ENCODE assay signal across 16 mouse cellular contexts in the genomic region with DNA sequence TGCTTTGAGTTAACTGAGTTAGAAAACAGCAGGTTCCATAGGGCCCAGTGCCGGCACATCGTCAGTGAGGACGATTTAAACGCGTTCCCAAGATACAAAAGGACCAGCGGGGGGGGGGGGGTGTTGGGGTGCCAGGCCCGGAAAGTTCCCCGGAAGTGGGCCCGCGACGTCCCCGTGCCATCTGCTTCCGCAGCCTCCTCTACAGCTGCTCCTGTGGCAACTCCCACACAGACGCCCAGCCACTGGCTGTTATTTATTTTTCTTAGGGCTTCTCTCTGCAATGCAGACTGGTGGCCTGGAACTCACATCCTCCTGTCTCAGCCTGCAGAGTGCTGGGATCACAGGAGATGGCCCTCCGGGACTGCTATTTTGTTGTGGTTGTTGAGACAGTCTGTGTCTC. TPM values are rescaled to one million over a fixed set of nuclear protein-coding genes. Genes with fewer than 3 reads are reported as not detected.
DNase-seq lines count a peak whose midpoint lies in the region; ATAC-seq and TF ChIP-seq lines count a peak whose summit lies in the region.
"Had no signal": no experiment of that assay in that cellular context is flagged by ENCODE, and none has a peak within 500 bp of the region (broad histone marks: within the 10 kb centered on the region; RNA-seq: fewer than 3 reads in every experiment).

No protein-coding gene starts in this region.

- H3ac ChIP-seq in C2C12 (ENCODE audit: control insufficient read depth, insufficient read length, low read depth) = no peak overlapping the region

- TF ChIP-seq EP300 in heart, adult 2 months (IDR thresholded peaks at IDR 0.05; ENCODE audit: insufficient read depth, low read depth, low read length) = no peak

- peaks cover 18% of the 10 kb centered on the region for H3K79me2 ChIP-seq in C2C12 (ENCODE audit: control insufficient read depth, insufficient read depth)
- no peaks in the 10 kb centered on the region for H3K79me2 ChIP-seq in heart, adult 2 months (replicated peaks; ENCODE audit: control insufficient read depth, insufficient read depth, low read length)

- intact Hi-C loops in heart, adult 2 months (cut with DNase I) = no loop called here

- peaks cover 39% of the 10 kb centered on the region for H3K27me3 ChIP-seq in forebrain, embryonic 14.5 days (replicated peaks; ENCODE audit: control insufficient read depth, insufficient read depth, low read length)
- H3K27me3 ChIP-seq in forebrain, embryonic 13.5 days = peaks cover 74% of the 10 kb centered on the region
- H3K27me3 ChIP-seq in C2C12 (ENCODE audit: control insufficient read depth, insufficient read depth, insufficient read length) = no peaks in the 10 kb centered on the region
- H3K27me3 ChIP-seq in kidney, embryonic 16.5 days (ENCODE audit: insufficient read depth, low read length) = peaks cover 53% of the 10 kb centered on the region
- H3K27me3 ChIP-seq in heart, adult 2 months (ENCODE audit: control insufficient read depth, insufficient read depth, low read length) = no peaks in the 10 kb centered on the region

- no peak overlapping the region for H3K9ac ChIP-seq in forebrain, embryonic 14.5 days (ENCODE audit: low read length)
- H3K9ac ChIP-seq in forebrain, embryonic 13.5 days = no peak overlapping the region
- no peak overlapping the region for H3K9ac ChIP-seq in kidney, embryonic 16.5 days (replicated peaks; ENCODE audit: low read length)
- H3K9ac ChIP-seq in heart, adult 2 months (ENCODE audit: low read depth, low read length) = no peak overlapping the region
- H3K9ac ChIP-seq: limb, embryonic 13.5 days had no signal

- TF ChIP-seq CTCF in C2C12 (IDR thresholded peaks at IDR 0.05; ENCODE audit: control insufficient read depth, insufficient read depth, insufficient read length) = no peak
- TF ChIP-seq CTCF in heart, adult 2 months (IDR thresholded peaks at IDR 0.05) = no peak

- H3K4me3 ChIP-seq in forebrain, embryonic 14.5 days (ENCODE audit: low read depth, low read length) = no peak overlapping the region
- H3K4me3 ChIP-seq in forebrain, embryonic 13.5 days = no peak overlapping the region
- no peak overlapping the region for H3K4me3 ChIP-seq in C2C12 (ENCODE audit: insufficient read depth, poor library complexity, severe bottlenecking)
- H3K4me3 ChIP-seq in kidney, embryonic 16.5 days (ENCODE audit: low read length) = no peak overlapping the region
- H3K4me3 ChIP-seq in heart, adult 2 months = no peak overlapping the region
- H3K4me3 ChIP-seq: limb, embryonic 13.5 days had no signal

- TF ChIP-seq POLR2A in heart, adult 2 months (IDR thresholded peaks at IDR 0.05; ENCODE audit: insufficient read depth, low read depth, low read length) = no peak

- no peak overlapping the region for H3K27ac ChIP-seq in forebrain, embryonic 14.5 days (ENCODE audit: low read depth, low read length)
- no peak overlapping the region for H3K27ac ChIP-seq in forebrain, embryonic 13.5 days
- H3K27ac ChIP-seq in kidney, embryonic 16.5 days (ENCODE audit: low read length) = no peak overlapping the region
- no peak overlapping the region for H3K27ac ChIP-seq in heart, adult 2 months
- H3K27ac ChIP-seq: kidney, postnatal 0 days; limb, embryonic 13.5 days had no signal

- H3K4me1 ChIP-seq in forebrain, embryonic 14.5 days (ENCODE audit: control insufficient read depth, insufficient read depth, low read length) = peaks cover 22% of the 10 kb centered on the region
- H3K4me1 ChIP-seq in forebrain, embryonic 13.5 days = peaks cover 37% of the 10 kb centered on the region
- peaks cover 29% of the 10 kb centered on the region for H3K4me1 ChIP-seq in kidney, embryonic 16.5 days (ENCODE audit: insufficient read depth, low read length)
- peaks cover 3% of the 10 kb centered on the region; the same call in 1 of the 2 replicates for H3K4me1 ChIP-seq in heart, adult 2 months (ENCODE audit: control insufficient read depth, insufficient read depth, low read length)

- peak; percentile 5 for DNase-seq in forebrain, embryonic 14.5 days (ENCODE audit: low spot score)
- DNase-seq in layer of hippocampus, postnatal 25 days (ENCODE audit: extremely low spot score in 1 of 2, low spot score in 1 of 2) = peak; percentile 60 to 69
- peak; percentile 81 for DNase-seq in right cerebral cortex, postnatal 25 days
- no peak for DNase-seq in embryo, embryonic 11 days
- DNase-seq in heart, adult 2 months = no peak
- DNase-seq: adrenal gland, adult 8-10 months; cerebellum, adult 11-12 months had no signal

- no peaks in the 10 kb centered on the region for H3K79me3 ChIP-seq in C2C12 (ENCODE audit: low read depth)

- H3K36me3 ChIP-seq in forebrain, embryonic 14.5 days (ENCODE audit: control insufficient read depth, insufficient read depth, low read length) = no peaks in the 10 kb centered on the region
- H3K36me3 ChIP-seq in forebrain, embryonic 13.5 days (ENCODE audit: poor library complexity, severe bottlenecking) = no peaks in the 10 kb centered on the region
- H3K36me3 ChIP-seq in C2C12 (ENCODE audit: control insufficient read depth, insufficient read depth) = no peaks in the 10 kb centered on the region
- no peaks in the 10 kb centered on the region for H3K36me3 ChIP-seq in kidney, embryonic 16.5 days (ENCODE audit: insufficient read depth, low read length)
- H3K36me3 ChIP-seq in heart, adult 2 months (ENCODE audit: control insufficient read depth, insufficient read depth, low read length) = no peaks in the 10 kb centered on the region
- H3K36me3 ChIP-seq: limb, embryonic 13.5 days had no signal

- whole genome bisulfite sequencing in forebrain, embryonic 14.5 days = 33% methylated on average over 15 of the region's 15 CpGs
- WGBS in forebrain, embryonic 13.5 days = 34% methylated on average over 15 of the region's 15 CpGs
- 18% methylated on average over 15 of the region's 15 CpGs for WGBS in kidney, embryonic 16.5 days
- 26% methylated on average over 15 of the region's 15 CpGs for WGBS in heart, adult 2 months

- H3K4me2 ChIP-seq in forebrain, embryonic 14.5 days (ENCODE audit: low read length) = no peak overlapping the region
- H3K4me2 ChIP-seq in forebrain, embryonic 13.5 days = no peak overlapping the region
- H3K4me2 ChIP-seq in kidney, embryonic 16.5 days (replicated peaks; ENCODE audit: low read depth, low read length) = no peak overlapping the region
- H3K4me2 ChIP-seq: heart, embryonic 11.5 days; limb, embryonic 13.5 days had no signal

- H3K9me3 ChIP-seq in forebrain, embryonic 14.5 days (replicated peaks; ENCODE audit: control insufficient read depth, low read length) = no peaks in the 10 kb centered on the region
- H3K9me3 ChIP-seq in forebrain, embryonic 13.5 days (replicated peaks) = no peaks in the 10 kb centered on the region
- no peaks in the 10 kb centered on the region for H3K9me3 ChIP-seq in kidney, embryonic 16.5 days (ENCODE audit: low read length)
- H3K9me3 ChIP-seq: limb, embryonic 13.5 days had no signal

- ATAC-seq in forebrain, embryonic 14.5 days = no peak
- no peak for ATAC-seq in forebrain, embryonic 13.5 days
- no peak for ATAC-seq in kidney, embryonic 16.5 days (ENCODE audit: low FRiP score, low TSS enrichment)
- ATAC-seq: hindbrain, embryonic 16.5 days had no signal

TF ChIP-seq in C2C12, 6 proteins besides CTCF, POLR2A, EP300 and RAD21 (continues in another document):
- TF ChIP-seq CEBPB (IDR thresholded peaks at IDR 0.05; ENCODE audit: low read depth) = no peak

RNA-seq across cellular contexts. Expression of gene Mast3, which starts 3.7 kb away (rescaled TPM):
- 15.5 and 18.6 TPM in 2 replicates for polyA plus RNA-seq in forebrain, embryonic 14.5 days (2014; fragmentation: Nextera tagmentation; extraction: Ambion mirVana)
- polyA plus RNA-seq in forebrain, embryonic 13.5 days (2015; fragmentation: Nextera tagmentation; extraction: Ambion mirVana) = 15.8 and 16.0 TPM in 2 replicates
- 32.5 TPM for polyA plus RNA-seq in C2C12 (2012; fragmentation: generic; extraction: Trizol)
- 100 to 1,000 TPM; 411 to 437 TPM for total RNA-seq in layer of hippocampus, postnatal 25 days (2021)
- 16.2 and 16.3 TPM in 2 replicates for polyA plus RNA-seq in kidney, embryonic 16.5 days (2015; fragmentation: Nextera tagmentation; extraction: Ambion mirVana)
- 1 to 10 TPM; 6.0 to 7.4 TPM for total RNA-seq in heart, adult 2 months (2021)
- 12.7 and 13.9 TPM in 2 replicates for polyA plus RNA-seq in heart, adult 2 months (2012; rRNA removed)

RNA-seq across cellular contexts. Expression of gene Il12rb1, which starts 7.1 kb away (rescaled TPM):
- polyA plus RNA-seq in forebrain, embryonic 14.5 days (2014; fragmentation: Nextera tagmentation; extraction: Ambion mirVana) = 0.22 TPM in 1 of 2 replicates, not detected in the other
- polyA plus RNA-seq in forebrain, embryonic 13.5 days (2015; fragmentation: Nextera tagmentation; extraction: Ambion mirVana) = 0.09 TPM in 1 of 2 replicates, not detected in the other
- polyA plus RNA-seq in C2C12 (2012; fragmentation: generic; extraction: Trizol) = 29.3 TPM
- total RNA-seq in layer of hippocampus, postnatal 25 days (2021) = 1 to 10 TPM in 1 of 2 experiments, under 1 TPM in 1; 0.94 to 1.4 TPM
- 0.05 and 0.12 TPM in 2 replicates for polyA plus RNA-seq in kidney, embryonic 16.5 days (2015; fragmentation: Nextera tagmentation; extraction: Ambion mirVana)
- not detected for total RNA-seq in heart, adult 2 months (2021)
- 0.15 and 0.16 TPM in 2 replicates for polyA plus RNA-seq in heart, adult 2 months (2012; rRNA removed)
- total RNA-seq: midbrain, postnatal 0 days had no signal
- polyA plus RNA-seq: heart, embryonic 11.5 days; midbrain, postnatal 0 days; stomach, embryonic 14.5 days had no signal

RNA-seq across cellular contexts. Expression of gene Pik3r2, which starts 24.6 kb away (rescaled TPM):
- 57.9 and 84.9 TPM in 2 replicates for polyA plus RNA-seq in forebrain, embryonic 14.5 days (2014; fragmentation: Nextera tagmentation; extraction: Ambion mirVana)
- 84.3 and 84.6 TPM in 2 replicates for polyA plus RNA-seq in forebrain, embryonic 13.5 days (2015; fragmentation: Nextera tagmentation; extraction: Ambion mirVana)
- polyA plus RNA-seq in C2C12 (2012; fragmentation: generic; extraction: Trizol) = 71.7 TPM
- total RNA-seq in layer of hippocampus, postnatal 25 days (2021) = 100 to 1,000 TPM; 154 to 159 TPM
- 72.8 and 77.3 TPM in 2 replicates for polyA plus RNA-seq in kidney, embryonic 16.5 days (2015; fragmentation: Nextera tagmentation; extraction: Ambion mirVana)
- 10 to 100 TPM; 22.0 to 22.4 TPM for total RNA-seq in heart, adult 2 months (2021)
- 34.3 and 45.5 TPM in 2 replicates for polyA plus RNA-seq in heart, adult 2 months (2012; rRNA removed)

RNA-seq across cellular contexts. Expression of gene Arrdc2, which starts 38.4 kb away (rescaled TPM):
- 6.8 and 7.4 TPM in 2 replicates for polyA plus RNA-seq in forebrain, embryonic 14.5 days (2014; fragmentation: Nextera tagmentation; extraction: Ambion mirVana)
- polyA plus RNA-seq in forebrain, embryonic 13.5 days (2015; fragmentation: Nextera tagmentation; extraction: Ambion mirVana) = 5.6 and 5.7 TPM in 2 replicates
- 4.4 TPM for polyA plus RNA-seq in C2C12 (2012; fragmentation: generic; extraction: Trizol)
- 10 to 100 TPM; 15.0 to 18.7 TPM for total RNA-seq in layer of hippocampus, postnatal 25 days (2021)
- 6.7 and 7.0 TPM in 2 replicates for polyA plus RNA-seq in kidney, embryonic 16.5 days (2015; fragmentation: Nextera tagmentation; extraction: Ambion mirVana)
- 10 to 100 TPM in 1 of 2 experiments, 1 to 10 TPM in 1; 8.9 to 18.6 TPM for total RNA-seq in heart, adult 2 months (2021)
- polyA plus RNA-seq in heart, adult 2 months (2012; rRNA removed) = 15.2 and 36.2 TPM in 2 replicates

RNA-seq across cellular contexts. Expression of gene Mpv17l2, which starts 40.4 kb away (rescaled TPM):
- polyA plus RNA-seq in forebrain, embryonic 14.5 days (2014; fragmentation: Nextera tagmentation; extraction: Ambion mirVana) = 52.3 and 60.8 TPM in 2 replicates
- polyA plus RNA-seq in forebrain, embryonic 13.5 days (2015; fragmentation: Nextera tagmentation; extraction: Ambion mirVana) = 44.8 and 48.0 TPM in 2 replicates
- polyA plus RNA-seq in C2C12 (2012; fragmentation: generic; extraction: Trizol) = 86.8 TPM
- total RNA-seq in layer of hippocampus, postnatal 25 days (2021) = 10 to 100 TPM; 41.7 to 42.2 TPM
- 57.0 and 60.4 TPM in 2 replicates for polyA plus RNA-seq in kidney, embryonic 16.5 days (2015; fragmentation: Nextera tagmentation; extraction: Ambion mirVana)
- total RNA-seq in heart, adult 2 months (2021) = 10 to 100 TPM; 21.7 to 29.1 TPM
- 30.0 and 32.2 TPM in 2 replicates for polyA plus RNA-seq in heart, adult 2 months (2012; rRNA removed)

Comparison
In these comparisons a context has a peak if more than half of its experiments do, and no peak if none do; other contexts are left out.
1. DNase-seq: peak in forebrain, embryonic 14.5 days (single experiment), layer of hippocampus, postnatal 25 days (2 of 2) and right cerebral cortex, postnatal 25 days (single experiment); none in embryo, embryonic 11 days (single experiment) and heart, adult 2 months (0 of 2).
2. RNA of gene Il12rb1, which starts 7.1 kb away (polyA plus RNA-seq): 29.3 TPM in C2C12 (single experiment); 0.15 to 0.16 TPM in heart, adult 2 months, 0.09 TPM in forebrain, embryonic 13.5 days, 0.05 to 0.12 TPM in kidney, embryonic 16.5 days and 0.22 TPM in forebrain, embryonic 14.5 days; every median in the first group is over 10 times any median in the second.